Mouse (Mus musculus) embryonic facial prominence, embryonic 14.5 days (tissue): ENCODE measurements at regions not wholly inside any gene's neighbourhood (a gene's known extent, or its start where the extent isn't known, plus 50 kb on each side); places are given as distances from the start of the nearest gene placed in this dataset.

Experiments
- ATAC-seq: fragments of 200-750 bp; cut with Nextera tagmentation; 2 replicates; pipeline ENCODE4 v1.8.0; 2017; ENCODE audit warnings: low read depth, moderate number of reproducible peaks, moderate TSS enrichment
- DNase-seq: peaks from one replicate; pipeline ENCODE4 v3.0.0-alpha.2; 2015; ENCODE audit warnings: low spot score
- H3K27ac ChIP-seq: fragments of 300-500 bp; sonication (generic); replicated peaks from 2 replicates; pipeline ENCODE4 v1.5.1; 2014; ENCODE audit warnings: low read depth, mild to moderate bottlenecking, low read length, moderate library complexity
- H3K27me3 ChIP-seq: fragments of 300-500 bp; sonication (generic); replicated peaks from 2 replicates; pipeline ENCODE4 v1.6.1; 2014; ENCODE audit warnings: low read length; ENCODE audit not compliant: control insufficient read depth, insufficient read depth
- H3K36me3 ChIP-seq: fragments of 300-500 bp; sonication (generic); 2 replicates; pipeline ENCODE4 v1.6.1; 2014; ENCODE audit warnings: low read length, mixed read lengths; ENCODE audit not compliant: control insufficient read depth, insufficient read depth
- H3K4me1 ChIP-seq: fragments of 300-500 bp; sonication (generic); 2 replicates; pipeline ENCODE4 v1.6.1; 2014; ENCODE audit warnings: antibody characterized with exemption, low read length; ENCODE audit not compliant: control insufficient read depth, insufficient read depth
- H3K4me2 ChIP-seq: fragments of 300-500 bp; sonication (generic); 2 replicates; pipeline ENCODE4 v1.6.1; 2014; ENCODE audit warnings: low read depth, mild to moderate bottlenecking, low read length, moderate library complexity, mixed read lengths
- H3K4me3 ChIP-seq: fragments of 300-500 bp; sonication (generic); 2 replicates; pipeline ENCODE4 v1.5.1; 2014; ENCODE audit warnings: low read depth, mild to moderate bottlenecking, low read length
- H3K9ac ChIP-seq: fragments of 300-500 bp; sonication (generic); 2 replicates; pipeline ENCODE4 v1.6.1; 2014; ENCODE audit warnings: low read depth, mild to moderate bottlenecking, low read length, moderate library complexity, mixed read lengths
- H3K9me3 ChIP-seq: fragments of 300-500 bp; sonication (generic); 2 replicates; pipeline ENCODE4 v1.6.1; 2016; ENCODE audit warnings: low read length; ENCODE audit not compliant: control insufficient read depth
- WGBS: fragments of 180-500 bp; shearing (Covaris S2); extraction: QIAGEN DNeasy Blood & Tissue Kit; methylation state at CpG from one replicate; pipeline ENCODE4 v1.1.7; 2014; 5-methylcytosine and 5-hydroxymethylcytosine counted together

DNA sequence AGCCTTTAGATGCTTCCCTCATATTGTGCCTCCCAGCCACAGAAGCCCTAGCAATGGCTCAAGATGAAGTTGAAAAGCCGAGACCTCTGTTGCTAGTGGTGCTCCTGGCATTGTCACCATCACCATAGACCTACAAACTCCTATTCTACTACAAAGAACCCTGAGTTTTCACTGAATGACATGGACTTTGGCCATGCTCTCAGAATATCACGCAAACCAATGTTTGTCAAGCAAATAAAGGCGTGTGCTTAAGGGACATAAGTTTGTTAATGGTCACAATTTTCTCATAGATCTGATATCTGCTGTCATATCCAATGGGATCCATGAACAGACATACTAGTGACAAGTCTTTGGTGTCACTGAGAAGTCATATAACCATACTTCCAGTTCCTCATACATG, 123.8 kb upstream of the Cd180 start:
- ATAC-seq, result no peak

DNA sequence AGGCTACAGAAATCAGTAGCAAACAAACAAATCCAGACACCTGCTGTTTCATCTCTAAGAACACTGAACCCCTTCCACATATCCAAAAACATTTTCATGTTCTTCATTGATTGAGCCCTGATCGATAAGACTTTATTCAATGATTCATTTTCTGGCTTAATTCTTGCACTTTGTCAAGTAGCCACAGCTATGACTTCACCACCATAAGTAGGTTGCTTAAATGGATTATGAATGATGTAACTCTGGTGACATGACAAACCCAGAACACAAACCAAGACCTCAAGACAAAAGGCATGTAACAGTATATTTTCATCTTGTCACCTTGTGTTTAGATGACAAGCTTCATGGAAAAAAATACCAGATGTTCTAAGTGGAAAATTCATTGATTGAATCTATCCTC, 123.1 kb upstream of the Cd180 start:
- H3K27me3 ChIP-seq, result no peaks in the 10 kb centered on the region
- DNase-seq, result no peak
- H3K4me3 ChIP-seq, result no peak overlapping the region
- no peaks in the 10 kb centered on the region for H3K36me3 ChIP-seq
- WGBS, result 94% methylated on average over 1 of the region's 1 CpGs
- ATAC-seq, result no peak
- peaks cover 6% of the 10 kb centered on the region; the same call in 1 of the 2 replicates for H3K4me1 ChIP-seq
- H3K9ac ChIP-seq, result no peak overlapping the region
- no peak overlapping the region for H3K4me2 ChIP-seq
- H3K9me3 ChIP-seq, result no peaks in the 10 kb centered on the region
- no peak overlapping the region for H3K27ac ChIP-seq

More for the DNA sequence above, 123.8 kb upstream of the Cd180 start:
- peaks cover 6% of the 10 kb centered on the region; the same call in 1 of the 2 replicates for H3K4me1 ChIP-seq
- no peak overlapping the region for H3K4me3 ChIP-seq
- no peak overlapping the region for H3K9ac ChIP-seq
- no peak for DNase-seq
- no peak overlapping the region for H3K4me2 ChIP-seq
- no peaks in the 10 kb centered on the region for H3K36me3 ChIP-seq
- H3K27ac ChIP-seq, result no peak overlapping the region
- WGBS, result 80% methylated on average over 3 of the region's 3 CpGs
- no peaks in the 10 kb centered on the region for H3K9me3 ChIP-seq
- H3K27me3 ChIP-seq, result no peaks in the 10 kb centered on the region

DNA sequence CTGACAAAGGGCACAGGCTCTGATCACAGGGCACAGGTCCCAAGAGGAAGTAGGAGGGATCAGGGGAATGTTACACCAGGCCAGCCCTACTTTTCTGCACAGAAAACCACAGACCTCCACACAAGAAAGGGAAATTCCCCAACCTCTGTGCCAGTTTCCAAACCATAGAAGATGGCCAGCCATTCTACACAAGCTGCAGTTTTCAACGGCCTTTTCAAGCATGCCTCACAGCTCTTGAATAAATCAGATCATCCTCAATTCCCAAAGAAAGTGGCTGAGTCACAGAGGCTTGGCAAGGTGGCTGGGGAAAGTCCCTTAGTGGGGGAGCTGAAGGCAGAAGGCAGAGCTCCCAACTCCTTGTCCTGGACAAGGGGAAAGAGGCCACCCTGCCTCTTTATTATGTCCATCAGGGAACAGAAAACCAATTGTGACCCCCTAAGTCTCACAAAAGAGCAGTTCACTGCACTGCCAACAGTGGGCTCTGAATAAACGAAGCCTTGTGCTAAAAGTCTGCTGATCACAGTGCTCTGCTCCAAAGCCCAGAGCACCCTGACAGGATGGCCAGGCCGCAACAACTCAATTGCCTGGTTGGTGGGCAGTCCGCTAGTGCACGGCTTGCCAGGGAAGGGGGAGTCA, 120.0 kb upstream of the Cd180 start:
- Histone ChIP-seq H3K4me3 (no peak overlapping the region), H3K27ac (peak overlapping the region; percentile 46), H3K9ac (no peak overlapping the region), H3K9me3 (no peaks in the 10 kb centered on the region), H3K27me3 (no peaks in the 10 kb centered on the region), H3K36me3 (no peaks in the 10 kb centered on the region), H3K4me1 (peaks cover 6% of the 10 kb centered on the region; the same call in 1 of the 2 replicates), H3K4me2 (no peak overlapping the region)
- ATAC-seq (0 out of 2 replicates have a peak, but pooled peaks have one; percentile 44), DNase-seq (peak; percentile 54)
- 62% methylated on average over 5 of the region's 5 CpGs for WGBS

DNA sequence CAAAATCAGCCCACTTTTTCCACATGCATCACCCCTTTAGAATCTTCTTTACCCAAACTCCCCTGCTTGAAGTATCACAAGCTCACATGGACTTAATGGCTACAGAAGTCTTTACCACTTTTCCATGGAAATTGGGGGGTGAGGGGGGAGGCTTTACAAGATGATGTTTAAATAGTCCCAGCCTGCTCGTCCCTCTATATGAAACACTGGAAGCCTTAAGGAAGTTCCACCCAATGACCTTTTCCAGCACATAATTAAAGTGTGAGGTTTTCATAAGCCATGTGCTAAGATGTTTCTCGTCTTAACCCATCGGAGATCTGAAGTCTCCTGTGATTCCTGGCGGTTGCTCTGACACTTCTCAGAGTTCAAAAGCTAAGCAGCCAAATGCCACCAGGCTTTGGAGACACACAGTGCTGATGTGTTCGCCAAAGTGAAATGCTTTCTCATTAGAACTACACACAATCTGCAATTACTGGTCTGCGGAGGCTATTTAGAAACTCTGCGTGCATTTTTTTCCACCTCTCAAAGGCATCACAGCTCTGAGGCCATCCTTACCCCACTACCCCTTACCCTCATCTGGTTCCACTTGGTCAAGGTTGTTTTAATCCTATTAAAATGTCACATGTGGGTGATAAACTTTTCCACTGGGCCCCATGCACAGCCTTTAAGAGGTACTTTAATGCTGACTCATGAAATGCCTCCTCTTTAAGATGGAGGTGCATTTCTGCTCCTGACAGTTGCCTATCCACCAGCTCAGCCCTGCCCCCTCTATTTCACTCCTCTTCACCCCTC, 116.3 kb upstream of the Cd180 start:
- Histone ChIP-seq H3K9ac (no peak overlapping the region), H3K4me2 (no peak overlapping the region), H3K27me3 (no peaks in the 10 kb centered on the region), H3K4me1 (peaks cover 6% of the 10 kb centered on the region; the same call in 1 of the 2 replicates), H3K4me3 (no peak overlapping the region), H3K36me3 (no peaks in the 10 kb centered on the region), H3K27ac (no peak overlapping the region), H3K9me3 (no peaks in the 10 kb centered on the region)
- 55% methylated on average over 7 of the region's 7 CpGs for WGBS
- ATAC-seq, result no peak
- DNase-seq, result no peak

DNA sequence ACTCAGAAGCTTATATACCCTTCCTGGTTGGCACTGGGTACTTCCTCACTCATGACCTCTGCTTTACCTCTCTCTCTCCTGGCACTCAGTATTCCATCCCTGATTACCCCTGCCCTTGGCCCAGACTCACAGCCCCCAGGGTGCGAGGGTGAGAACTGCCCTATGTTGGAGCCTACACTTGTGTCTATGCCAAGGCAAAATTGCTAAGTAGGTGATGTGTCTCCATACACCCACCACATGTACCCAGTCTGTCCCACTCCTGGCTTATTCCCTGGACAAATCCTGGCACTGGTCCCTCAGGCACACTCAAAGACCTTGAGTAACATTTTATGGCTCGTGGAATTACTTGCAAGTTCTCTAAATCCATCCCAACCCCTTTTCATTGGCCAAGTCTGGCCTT, 114.5 kb upstream of the Cd180 start:
- no peak for DNase-seq
- 78% methylated on average over 2 of the region's 2 CpGs for whole genome bisulfite sequencing
- no peaks in the 10 kb centered on the region for H3K27me3 ChIP-seq
- H3K27ac ChIP-seq, result no peak overlapping the region
- no peak overlapping the region for H3K4me3 ChIP-seq
- H3K4me1 ChIP-seq, result no peaks in the 10 kb centered on the region
- no peaks in the 10 kb centered on the region for H3K9me3 ChIP-seq
- no peaks in the 10 kb centered on the region for H3K36me3 ChIP-seq
- no peak overlapping the region for H3K4me2 ChIP-seq
- no peak for ATAC-seq
- no peak overlapping the region for H3K9ac ChIP-seq

DNA sequence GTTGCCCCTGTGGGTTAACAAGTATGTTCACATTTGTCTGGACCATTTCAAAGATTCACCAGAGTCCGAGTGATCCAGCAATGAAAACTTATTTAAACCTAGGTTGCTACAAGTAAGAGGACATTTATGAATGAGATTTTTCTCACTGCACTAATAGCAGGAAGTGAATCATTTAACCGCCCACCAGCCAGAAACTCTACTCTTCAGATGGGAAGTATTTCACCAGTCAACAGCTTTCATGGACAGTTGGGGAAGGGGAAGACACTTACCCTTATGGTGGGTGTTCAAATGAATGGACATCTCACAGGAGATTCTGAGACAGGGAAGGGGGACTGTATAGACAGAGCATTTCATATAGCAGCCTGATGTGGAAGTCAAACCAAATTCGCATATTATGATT, 113.7 kb upstream of the Cd180 start:
- no peak for ATAC-seq
- Histone ChIP-seq H3K27ac (no peak overlapping the region), H3K4me2 (no peak overlapping the region), H3K9ac (no peak overlapping the region), H3K9me3 (no peaks in the 10 kb centered on the region), H3K4me3 (no peak overlapping the region), H3K4me1 (peaks cover 4% of the 10 kb centered on the region; the same call in 1 of the 2 replicates), H3K27me3 (no peaks in the 10 kb centered on the region), H3K36me3 (no peaks in the 10 kb centered on the region)
- no peak for DNase-seq
- 86% methylated on average over 3 of the region's 3 CpGs for whole genome bisulfite sequencing

DNA sequence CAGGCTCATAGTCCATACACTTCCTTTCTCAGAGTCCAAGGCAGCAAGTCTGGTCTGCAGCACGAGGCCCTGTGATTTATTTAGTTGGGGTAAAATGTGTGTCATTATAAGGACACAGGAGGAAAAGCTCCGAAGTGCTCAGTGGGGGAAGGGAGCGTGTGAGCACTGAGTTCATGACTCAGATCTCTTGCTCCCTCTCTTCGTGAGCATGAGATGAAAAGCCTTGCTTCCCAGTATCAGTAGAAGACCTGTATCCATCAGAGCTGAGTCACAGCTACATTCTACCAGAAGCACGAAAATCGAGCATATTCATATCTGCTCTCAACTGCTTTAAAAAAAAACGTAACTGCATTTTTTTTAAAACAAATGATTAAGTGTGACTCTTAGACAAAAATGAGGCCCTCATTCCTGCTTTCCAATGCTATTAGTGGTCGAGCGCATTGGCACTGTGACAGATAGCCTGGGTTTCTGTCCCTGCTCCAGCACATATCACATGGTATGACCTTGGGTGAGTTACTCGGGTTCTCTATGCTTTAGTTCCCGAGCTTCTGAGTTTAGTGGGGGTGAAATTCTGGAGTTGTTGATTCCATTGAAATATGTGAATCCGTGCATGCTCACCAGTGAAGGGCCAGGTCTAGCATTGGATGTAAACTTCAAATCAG, 109.2 kb upstream of the Cd180 start:
- Histone ChIP-seq H3K9me3 (no peaks in the 10 kb centered on the region), H3K27ac (no peak overlapping the region), H3K36me3 (no peaks in the 10 kb centered on the region), H3K27me3 (no peaks in the 10 kb centered on the region), H3K4me2 (no peak overlapping the region), H3K4me1 (peaks cover 7% of the 10 kb centered on the region), H3K4me3 (no peak overlapping the region), H3K9ac (no peak overlapping the region)
- 65% methylated on average over 12 of the region's 12 CpGs for WGBS
- no peak for DNase-seq
- ATAC-seq, result no peak

DNA sequence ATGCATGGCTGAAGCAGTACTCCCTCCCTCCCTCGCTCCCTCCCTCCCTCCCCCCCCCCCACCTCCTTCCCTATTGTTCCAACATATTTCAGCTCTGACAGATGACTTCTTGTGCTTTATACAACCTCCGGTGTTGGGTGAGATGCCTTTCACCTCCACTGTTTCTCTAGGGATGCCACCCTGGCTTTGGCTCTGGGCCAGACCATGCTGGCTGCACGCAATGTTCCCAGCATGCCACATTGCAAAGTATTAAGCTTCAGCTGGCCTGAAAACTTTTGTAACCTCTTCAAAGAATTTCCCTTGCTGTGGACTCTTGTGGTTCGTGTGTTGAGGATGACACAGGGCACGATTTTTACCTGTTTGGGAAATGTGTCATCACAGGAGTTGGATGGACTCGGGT, 107.1 kb upstream of the Cd180 start:
- Histone ChIP-seq H3K4me2 (no peak overlapping the region), H3K9ac (no peak overlapping the region), H3K36me3 (no peaks in the 10 kb centered on the region), H3K9me3 (no peaks in the 10 kb centered on the region), H3K27ac (no peak overlapping the region), H3K27me3 (no peaks in the 10 kb centered on the region), H3K4me3 (no peak overlapping the region), H3K4me1 (peaks cover 22% of the 10 kb centered on the region)
- ATAC-seq, result no peak
- 46% methylated on average over 5 of the region's 6 CpGs for WGBS
- no peak for DNase-seq
